Mouse (Mus musculus): ENCODE data around the gene Actr3b. TPM values are rescaled to one million over a fixed set of nuclear protein-coding genes. Genes with fewer than 3 reads are reported as not detected.

Actr3b gene
- total and polyA plus RNA-seq, 3 experiments: 5.6 to 13.5 (median 7.7) TPM

GRCm38 (mm10) chr5:25769406-25769805, 9.6 kb downstream of the Actr3b start:
- H3K27me3 ChIP-seq (ENCODE audit: insufficient read depth, low read length): no peaks in the 10 kb centered on the region
- ATAC-seq (ENCODE audit: extremely low read depth, insufficient number of reproducible peaks, low FRiP score, poor library complexity, severe bottlenecking): no peak
- DNase-seq (ENCODE audit: low spot score): no peak
- H3K4me3 ChIP-seq (ENCODE audit: low read depth, low read length): no peak overlapping the region
- peaks cover 8% of the 10 kb centered on the region for H3K36me3 ChIP-seq (replicated peaks)
- H3K4me1 ChIP-seq (ENCODE audit: insufficient read depth, low read depth, low read length): peaks cover 14% of the 10 kb centered on the region
- TF ChIP-seq CTCF (IDR thresholded peaks at IDR 0.05; ENCODE audit: low read depth, low read length) (no peak), GATA1 (IDR thresholded peaks at IDR 0.05; ENCODE audit: borderline replicate concordance, low read length) (no peak)
- 0 out of 2 replicates have a peak, but pooled peaks cover 2% of the 10 kb centered on the region for H3K9me3 ChIP-seq (replicated peaks)

- TF ChIP-seq CTCF (IDR thresholded peaks at IDR 0.05; ENCODE audit: low read depth, low read length) (no peak), GATA2 (IDR thresholded peaks at IDR 0.05; ENCODE audit: borderline replicate concordance, low read depth, low read length) (no peak), TAL1 (conservative IDR thresholded peaks at IDR 0.05; ENCODE audit: low read depth, low read length) (no peak), POLR2AphosphoS5 (IDR thresholded peaks at IDR 0.05; ENCODE audit: insufficient replicate concordance, low read depth, low read length) (no peak), GATA1 (IDR thresholded peaks at IDR 0.05; ENCODE audit: borderline replicate concordance, low read length) (no peak)
- DNase-seq (ENCODE audit: low spot score) (no peak), ATAC-seq (ENCODE audit: extremely low read depth, insufficient number of reproducible peaks, low FRiP score, poor library complexity, severe bottlenecking) (no peak)
- Histone ChIP-seq H3K4me3 (ENCODE audit: low read depth, low read length) (no peak overlapping the region), H3K9me3 (replicated peaks) (0 out of 2 replicates have a peak, but pooled peaks cover 2% of the 10 kb centered on the region), H3K36me3 (replicated peaks) (peaks cover 12% of the 10 kb centered on the region), H3K27me3 (ENCODE audit: insufficient read depth, low read length) (no peaks in the 10 kb centered on the region), H3K4me1 (ENCODE audit: insufficient read depth, low read depth, low read length) (peaks cover 14% of the 10 kb centered on the region)
These were observed 12.7 kb downstream of the Actr3b start for GRCm38 (mm10) chr5:25772456-25772855.

DNA sequence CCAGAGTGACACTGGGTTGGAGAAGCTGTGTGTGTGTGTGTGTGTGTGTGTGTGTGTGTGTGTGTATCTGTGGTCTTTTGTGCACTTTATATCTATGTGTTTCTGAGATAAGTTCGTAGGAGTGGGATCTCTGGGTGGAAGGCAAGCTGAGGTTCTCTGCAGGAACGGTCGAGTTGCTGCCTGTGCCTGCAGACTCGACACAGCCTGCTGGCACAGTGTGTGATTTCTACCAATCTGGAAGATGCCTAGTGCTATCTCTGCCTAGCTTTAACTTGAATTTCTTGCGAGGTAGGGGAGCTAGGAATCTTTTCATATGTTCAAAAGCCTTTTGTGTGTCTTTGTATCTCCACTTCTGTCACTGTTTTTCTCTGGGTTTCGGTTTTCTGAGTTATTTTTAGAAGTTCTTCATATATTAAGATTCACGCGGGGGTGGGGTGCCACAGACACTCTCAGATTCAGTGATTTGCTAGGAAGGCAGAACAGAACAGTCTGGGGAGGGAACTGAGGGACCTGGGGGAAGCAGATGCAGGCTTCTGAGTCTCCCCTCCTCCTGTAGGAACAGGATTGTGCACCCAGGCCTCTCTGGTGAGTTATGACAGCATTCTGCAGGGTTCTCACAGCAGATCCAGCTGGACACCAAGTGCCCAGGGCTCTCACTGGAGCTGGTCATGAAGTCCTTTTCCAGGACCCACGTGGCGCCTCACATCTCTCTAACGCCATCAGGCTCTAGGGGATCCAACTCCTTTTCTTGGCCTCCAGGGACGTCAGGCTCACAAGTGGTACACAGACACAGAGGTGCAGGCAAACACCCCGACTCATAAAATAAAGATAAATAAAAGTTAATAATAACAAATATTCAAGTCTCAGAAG, 14.4 kb downstream of the Actr3b start:
- TF ChIP-seq GATA2 (IDR thresholded peaks at IDR 0.05; ENCODE audit: borderline replicate concordance, low read depth, low read length) (no peak), TAL1 (conservative IDR thresholded peaks at IDR 0.05; ENCODE audit: low read depth, low read length) (no peak), GATA1 (IDR thresholded peaks at IDR 0.05; ENCODE audit: borderline replicate concordance, low read length) (no peak), CTCF (IDR thresholded peaks at IDR 0.05; ENCODE audit: low read depth, low read length) (no peak), POLR2AphosphoS5 (IDR thresholded peaks at IDR 0.05; ENCODE audit: insufficient replicate concordance, low read depth, low read length) (no peak)
- ATAC-seq (ENCODE audit: extremely low read depth, insufficient number of reproducible peaks, low FRiP score, poor library complexity, severe bottlenecking): no peak
- Histone ChIP-seq H3K36me3 (replicated peaks) (peaks cover 9% of the 10 kb centered on the region), H3K4me3 (ENCODE audit: low read depth, low read length) (no peak overlapping the region), H3K4me1 (ENCODE audit: insufficient read depth, low read depth, low read length) (peaks cover 14% of the 10 kb centered on the region), H3K9me3 (replicated peaks) (no peaks in the 10 kb centered on the region), H3K27me3 (ENCODE audit: insufficient read depth, low read length) (no peaks in the 10 kb centered on the region)
- DNase-seq (ENCODE audit: low spot score): no peak

- Histone ChIP-seq H3K27me3 (ENCODE audit: insufficient read depth, low read length) (no peaks in the 10 kb centered on the region), H3K4me3 (ENCODE audit: low read depth, low read length) (no peak overlapping the region), H3K36me3 (replicated peaks) (peaks cover 3% of the 10 kb centered on the region), H3K4me1 (ENCODE audit: insufficient read depth, low read depth, low read length) (peaks cover 7% of the 10 kb centered on the region), H3K9me3 (replicated peaks) (no peaks in the 10 kb centered on the region)
- ATAC-seq (ENCODE audit: extremely low read depth, insufficient number of reproducible peaks, low FRiP score, poor library complexity, severe bottlenecking): no peak
- no peak for TF ChIP-seq CTCF (IDR thresholded peaks at IDR 0.05; ENCODE audit: low read depth, low read length)
- TF ChIP-seq GATA1 (IDR thresholded peaks at IDR 0.05; ENCODE audit: borderline replicate concordance, low read length): no peak
- no peak for TF ChIP-seq GATA2 (IDR thresholded peaks at IDR 0.05; ENCODE audit: borderline replicate concordance, low read depth, low read length)
- TF ChIP-seq TAL1 (conservative IDR thresholded peaks at IDR 0.05; ENCODE audit: low read depth, low read length): no peak
- no peak for TF ChIP-seq POLR2AphosphoS5 (IDR thresholded peaks at IDR 0.05; ENCODE audit: insufficient replicate concordance, low read depth, low read length)
- DNase-seq (ENCODE audit: low spot score): no peak
These were observed 31.8 kb downstream of the Actr3b start for GRCm38 (mm10) chr5:25791570-25791969.

- no peaks in the 10 kb centered on the region for H3K9me3 ChIP-seq (replicated peaks)
- no peaks in the 10 kb centered on the region for H3K27me3 ChIP-seq (ENCODE audit: insufficient read depth, low read length)
- peaks cover 5% of the 10 kb centered on the region for H3K36me3 ChIP-seq (replicated peaks)
- DNase-seq (ENCODE audit: low spot score) (no peak), ATAC-seq (ENCODE audit: extremely low read depth, insufficient number of reproducible peaks, low FRiP score, poor library complexity, severe bottlenecking) (no peak)
- TF ChIP-seq GATA2 (IDR thresholded peaks at IDR 0.05; ENCODE audit: borderline replicate concordance, low read depth, low read length) (no peak), POLR2AphosphoS5 (IDR thresholded peaks at IDR 0.05; ENCODE audit: insufficient replicate concordance, low read depth, low read length) (no peak), TAL1 (conservative IDR thresholded peaks at IDR 0.05; ENCODE audit: low read depth, low read length) (no peak), CTCF (IDR thresholded peaks at IDR 0.05; ENCODE audit: low read depth, low read length) (no peak), GATA1 (IDR thresholded peaks at IDR 0.05; ENCODE audit: borderline replicate concordance, low read length) (no peak)
- peaks cover 14% of the 10 kb centered on the region for H3K4me1 ChIP-seq (ENCODE audit: insufficient read depth, low read depth, low read length)
- H3K4me3 ChIP-seq (ENCODE audit: low read depth, low read length): no peak overlapping the region
These were observed 38.0 kb downstream of the Actr3b start for GRCm38 (mm10) chr5:25797776-25798175.

DNA sequence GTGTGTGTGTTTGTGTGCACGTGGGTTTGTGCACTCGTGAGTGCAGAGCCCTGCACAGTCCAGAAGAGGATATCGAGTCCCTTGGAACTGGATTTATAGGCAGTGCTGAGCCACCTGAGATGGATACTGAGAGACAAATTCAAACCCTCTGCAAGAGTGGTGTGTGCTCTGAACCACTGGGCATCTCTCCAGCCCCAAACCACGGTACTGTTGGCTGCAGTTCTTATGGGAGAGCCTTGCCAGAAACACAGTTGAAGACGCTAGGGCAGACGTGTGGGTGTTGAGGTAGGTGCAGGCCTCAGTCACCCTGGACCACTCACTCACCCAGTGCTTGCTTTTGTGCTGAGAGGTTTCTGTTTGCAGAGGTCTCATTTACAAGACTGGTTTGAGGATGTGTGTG, 41.1 kb downstream of the Actr3b start:
- peaks cover 10% of the 10 kb centered on the region for H3K4me1 ChIP-seq (ENCODE audit: insufficient read depth, low read depth, low read length)
- no peaks in the 10 kb centered on the region for H3K9me3 ChIP-seq (replicated peaks)
- no peaks in the 10 kb centered on the region for H3K27me3 ChIP-seq (ENCODE audit: insufficient read depth, low read length)
- peaks cover 5% of the 10 kb centered on the region for H3K36me3 ChIP-seq (replicated peaks)
- no peak for DNase-seq (ENCODE audit: low spot score)
- no peak for ATAC-seq (ENCODE audit: extremely low read depth, insufficient number of reproducible peaks, low FRiP score, poor library complexity, severe bottlenecking)
- TF ChIP-seq CTCF (IDR thresholded peaks at IDR 0.05; ENCODE audit: low read depth, low read length): no peak
- TF ChIP-seq TAL1 (conservative IDR thresholded peaks at IDR 0.05; ENCODE audit: low read depth, low read length): no peak
- no peak for TF ChIP-seq GATA2 (IDR thresholded peaks at IDR 0.05; ENCODE audit: borderline replicate concordance, low read depth, low read length)
- TF ChIP-seq POLR2AphosphoS5 (IDR thresholded peaks at IDR 0.05; ENCODE audit: insufficient replicate concordance, low read depth, low read length): no peak
- no peak for TF ChIP-seq GATA1 (IDR thresholded peaks at IDR 0.05; ENCODE audit: borderline replicate concordance, low read length)
- no peak overlapping the region for H3K4me3 ChIP-seq (ENCODE audit: low read depth, low read length)
